ENCODE assay signal across 8 mouse cellular contexts in the genomic region with DNA sequence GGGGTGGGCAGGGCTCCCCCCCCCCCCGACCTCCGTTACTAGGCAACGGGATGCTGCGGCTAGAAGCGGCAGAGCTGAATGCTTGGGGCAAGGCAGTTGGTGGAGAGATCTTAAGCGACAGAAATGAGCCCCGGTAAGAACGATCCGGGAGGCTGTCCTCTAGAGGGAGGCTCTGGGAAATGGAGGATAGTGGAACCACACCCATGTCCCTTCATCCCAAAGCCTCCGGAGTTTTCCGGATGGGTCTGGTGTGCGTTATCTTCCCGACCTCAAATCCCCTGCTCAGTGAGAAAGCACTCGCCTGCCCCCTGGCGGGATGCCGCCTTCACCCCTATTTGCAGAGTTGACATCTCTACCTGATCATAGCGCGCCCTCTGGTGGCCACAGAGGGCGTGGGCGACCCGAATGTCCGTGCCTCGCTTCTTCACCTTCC. TPM values are rescaled to one million over a fixed set of nuclear protein-coding genes. Genes with fewer than 3 reads are reported as not detected.
DNase-seq lines count a peak whose midpoint lies in the region; ATAC-seq and TF ChIP-seq lines count a peak whose summit lies in the region.

Gene Ccdc110 (plus strand): TSS at position 38 of the 433 bp plus-strand sequence.

- no peaks in the 10 kb centered on the region for H3K4me1 ChIP-seq in forebrain, embryonic 14.5 days (ENCODE audit: control insufficient read depth, insufficient read depth, low read length)
- H3K4me1 ChIP-seq in liver, embryonic 15.5 days (replicated peaks) = no peaks in the 10 kb centered on the region
- no peaks in the 10 kb centered on the region for H3K4me1 ChIP-seq in neural tube, embryonic 12.5 days
- no peaks in the 10 kb centered on the region for H3K4me1 ChIP-seq in stomach, postnatal 0 days (replicated peaks; ENCODE audit: control insufficient read depth, insufficient read depth)

- H3K36me3 ChIP-seq in forebrain, embryonic 14.5 days (ENCODE audit: control insufficient read depth, insufficient read depth, low read length) = no peaks in the 10 kb centered on the region
- no peaks in the 10 kb centered on the region for H3K36me3 ChIP-seq in liver, embryonic 15.5 days (replicated peaks)
- no peaks in the 10 kb centered on the region for H3K36me3 ChIP-seq in neural tube, embryonic 12.5 days
- H3K36me3 ChIP-seq in stomach, postnatal 0 days (ENCODE audit: control insufficient read depth, insufficient read depth, low read length) = no peaks in the 10 kb centered on the region

- peak; percentile 100 for TF ChIP-seq CTCF in stomach, postnatal 0 days (IDR thresholded peaks at IDR 0.05; ENCODE audit: low read depth)

- WGBS in forebrain, embryonic 14.5 days = 2% methylated on average over 23 of the region's 23 CpGs
- 6% methylated on average over 23 of the region's 23 CpGs for WGBS in liver, embryonic 15.5 days (ENCODE audit: insufficient replicate concordance)
- WGBS in neural tube, embryonic 12.5 days = 4% methylated on average over 23 of the region's 23 CpGs
- WGBS in stomach, postnatal 0 days = 5% methylated on average over 23 of the region's 23 CpGs

- peak within 1 kb of the TSS; percentile 35 for H3K4me3 ChIP-seq in forebrain, embryonic 14.5 days (ENCODE audit: low read depth, low read length)
- no peak within 1 kb of the TSS for H3K4me3 ChIP-seq in liver, embryonic 15.5 days (replicated peaks)
- H3K4me3 ChIP-seq in neural tube, embryonic 12.5 days = peak within 1 kb of the TSS; percentile 29
- H3K4me3 ChIP-seq in stomach, postnatal 0 days (ENCODE audit: low read depth, low read length) = peak within 1 kb of the TSS; percentile 6; the same call in 1 of the 2 replicates

- ATAC-seq in forebrain, embryonic 14.5 days = peak; percentile 94
- ATAC-seq in liver, embryonic 15.5 days (ENCODE audit: insufficient read depth) = no peak
- ATAC-seq in neural tube, embryonic 12.5 days (ENCODE audit: low FRiP score, low read depth) = peak; percentile 88
- ATAC-seq in stomach, postnatal 0 days (ENCODE audit: low FRiP score, low TSS enrichment) = peak; percentile 90

- H3K9ac ChIP-seq in forebrain, embryonic 14.5 days (ENCODE audit: low read length) = peak within 1 kb of the TSS; percentile 30; the same call in 1 of the 2 replicates
- no peak within 1 kb of the TSS for H3K9ac ChIP-seq in liver, embryonic 15.5 days
- 0 out of 2 replicates have a peak within 1 kb of the TSS, but pooled peaks have one; percentile 17 for H3K9ac ChIP-seq in neural tube, embryonic 12.5 days
- no peak within 1 kb of the TSS for H3K9ac ChIP-seq in stomach, postnatal 0 days (ENCODE audit: low read length)

- TF ChIP-seq EP300 in stomach, postnatal 0 days (optimal IDR thresholded peaks at IDR 0.05) = no peak

- peak; percentile 97 for DNase-seq in ES-CJ7 (ENCODE audit: low read depth, low spot score)
- peak; percentile 79 for DNase-seq in cerebellum, adult 11 months
- peak; percentile 96 for DNase-seq in forebrain, embryonic 14.5 days (ENCODE audit: low spot score)
- peak; percentile 95 to 99 for DNase-seq in heart, postnatal 10 days
- DNase-seq in kidney, postnatal 4 days = peak; percentile 98 to 99
- DNase-seq in stomach, postnatal 0 days (ENCODE audit: low spot score) = peak; percentile 96

- H3K27me3 ChIP-seq in forebrain, embryonic 14.5 days (replicated peaks; ENCODE audit: control insufficient read depth, insufficient read depth, low read length) = no peaks in the 10 kb centered on the region
- H3K27me3 ChIP-seq in liver, embryonic 15.5 days = no peaks in the 10 kb centered on the region
- H3K27me3 ChIP-seq in neural tube, embryonic 12.5 days (replicated peaks) = no peaks in the 10 kb centered on the region
- H3K27me3 ChIP-seq in stomach, postnatal 0 days (ENCODE audit: control insufficient read depth, insufficient read depth, low read length) = no peaks in the 10 kb centered on the region

- H3K9me3 ChIP-seq in forebrain, embryonic 14.5 days (replicated peaks; ENCODE audit: control insufficient read depth, low read length) = peaks cover 3% of the 10 kb centered on the region; the same call in 1 of the 2 replicates
- no peaks in the 10 kb centered on the region for H3K9me3 ChIP-seq in liver, embryonic 15.5 days (replicated peaks)
- no peaks in the 10 kb centered on the region for H3K9me3 ChIP-seq in neural tube, embryonic 12.5 days
- no peaks in the 10 kb centered on the region for H3K9me3 ChIP-seq in stomach, postnatal 0 days (ENCODE audit: control insufficient read depth, low read length)

- intact Hi-C loops in heart, postnatal 10 days (cut with DNase I) = loop anchor here (1.0 to 5.0 kb wide), 7 partner anchors 47 to 572 kb away; partner anchors contain the start of gene Pdlim3

- peak within 1 kb of the TSS; percentile 57 for H3K4me2 ChIP-seq in forebrain, embryonic 14.5 days (ENCODE audit: low read length)
- H3K4me2 ChIP-seq in liver, embryonic 15.5 days = peak within 1 kb of the TSS; percentile 18
- H3K4me2 ChIP-seq in neural tube, embryonic 12.5 days (replicated peaks) = peak within 1 kb of the TSS; percentile 62
- peak within 1 kb of the TSS; percentile 28; the same call in 1 of the 2 replicates for H3K4me2 ChIP-seq in stomach, postnatal 0 days (replicated peaks; ENCODE audit: low read depth)

- no peak within 1 kb of the TSS for H3K27ac ChIP-seq in forebrain, embryonic 14.5 days (ENCODE audit: low read depth, low read length)
- no peak within 1 kb of the TSS for H3K27ac ChIP-seq in liver, embryonic 15.5 days (replicated peaks)
- no peak within 1 kb of the TSS for H3K27ac ChIP-seq in neural tube, embryonic 12.5 days
- no peak within 1 kb of the TSS for H3K27ac ChIP-seq in stomach, postnatal 0 days (replicated peaks)

RNA-seq across cellular contexts. Expression of gene Ccdc110, which starts in this region (rescaled TPM):
- 0.17 and 0.27 TPM in 2 replicates for polyA plus RNA-seq in forebrain, embryonic 14.5 days (2014; fragmentation: Nextera tagmentation; extraction: Ambion mirVana)
- total RNA-seq in heart, postnatal 10 days (2021) = not detected
- polyA plus RNA-seq in liver, embryonic 15.5 days (2015; fragmentation: Nextera tagmentation; extraction: Ambion mirVana) = not detected in 2 replicates
- 0.11 TPM in 1 of 2 replicates, not detected in the other for polyA plus RNA-seq in neural tube, embryonic 12.5 days (2016; fragmentation: Nextera tagmentation; extraction: Ambion mirVana)
- polyA plus RNA-seq in stomach, postnatal 0 days (2015; fragmentation: Nextera tagmentation; extraction: Ambion mirVana) = 0.11 TPM in 1 of 2 replicates, not detected in the other

Comparison
In these comparisons a context has a peak if more than half of its experiments do, and no peak if none do; other contexts are left out.
1. Peak in DNase-seq, ATAC-seq, H3K4me3 ChIP-seq, H3K9ac ChIP-seq and H3K4me2 ChIP-seq in forebrain, embryonic 14.5 days; RNA of the gene not detected or under 1 TPM.
2. Peak in DNase-seq in heart, postnatal 10 days; RNA of the gene not detected or under 1 TPM.
3. Peak in ATAC-seq, H3K4me3 ChIP-seq, H3K9ac ChIP-seq and H3K4me2 ChIP-seq in neural tube, embryonic 12.5 days; RNA of the gene not detected or under 1 TPM.
4. Peak in DNase-seq, ATAC-seq, H3K4me3 ChIP-seq and H3K4me2 ChIP-seq in stomach, postnatal 0 days; RNA of the gene not detected or under 1 TPM.